Mouse (Mus musculus): ENCODE data around the gene Mcrip1.

- TF ChIP-seq CTCF (IDR thresholded peaks at IDR 0.05; ENCODE audit: borderline replicate concordance, insufficient read depth, low read length) = peak; percentile 46; the same call in 1 of the 2 replicates
- TF ChIP-seq POLR2A (IDR thresholded peaks at IDR 0.05; ENCODE audit: low read depth, low read length) = peak; percentile 7; the same call in 1 of the 2 replicates
These were observed 30.0 kb upstream of the Mcrip1 start for GRCm38 (mm10) chr11:120579316-120580107.
